Mouse (Mus musculus): ENCODE data around the gene Pink1. TPM values are rescaled to one million over a fixed set of nuclear protein-coding genes. Genes with fewer than 3 reads are reported as not detected.
A peak's percentile ranks its signal among the peaks of the same experiment; 100 is the strongest.

Pink1 gene
- polyA plus RNA-seq, 1 experiment: 9.7 TPM

DNA sequence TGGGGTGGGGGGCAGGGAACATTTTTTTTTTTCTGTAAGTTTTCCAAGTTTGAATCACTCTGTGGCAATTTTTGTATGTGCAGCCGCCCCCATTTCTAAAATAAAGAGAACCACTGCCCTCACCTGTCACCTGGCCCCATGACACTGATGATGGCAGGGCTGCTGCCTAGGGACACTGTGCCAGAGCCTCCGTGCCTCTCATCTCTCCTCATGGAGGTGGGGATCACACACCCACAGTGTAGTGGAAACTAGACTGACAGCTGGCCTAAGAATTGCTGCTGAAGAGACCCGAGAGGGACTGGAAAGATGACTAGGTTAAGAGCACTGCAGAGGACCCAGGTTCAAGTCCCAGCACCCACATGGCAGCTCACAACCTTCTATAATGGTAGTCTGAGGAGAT, 14.0 kb downstream of the Pink1 start:
- peaks cover 27% of the 10 kb centered on the region for H3K36me3 ChIP-seq (ENCODE audit: control insufficient read depth, insufficient read depth)
- peaks cover 13% of the 10 kb centered on the region for H3K79me2 ChIP-seq (ENCODE audit: control insufficient read depth, insufficient read depth)
- H3ac ChIP-seq (ENCODE audit: control insufficient read depth, insufficient read length, low read depth): no peak overlapping the region
- TF ChIP-seq MYOD1 (IDR thresholded peaks at IDR 0.05; ENCODE audit: control insufficient read depth, insufficient read length, low read depth) (no peak), FOSL1 (IDR thresholded peaks at IDR 0.05; ENCODE audit: insufficient read depth, low read length, poor library complexity, severe bottlenecking) (no peak)
- H3K4me3 ChIP-seq (ENCODE audit: insufficient read depth, poor library complexity, severe bottlenecking): no peak overlapping the region
- H3K27me3 ChIP-seq (ENCODE audit: control insufficient read depth, insufficient read depth, insufficient read length): no peaks in the 10 kb centered on the region
- H3K79me3 ChIP-seq (ENCODE audit: low read depth): peaks cover 1% of the 10 kb centered on the region

DNA sequence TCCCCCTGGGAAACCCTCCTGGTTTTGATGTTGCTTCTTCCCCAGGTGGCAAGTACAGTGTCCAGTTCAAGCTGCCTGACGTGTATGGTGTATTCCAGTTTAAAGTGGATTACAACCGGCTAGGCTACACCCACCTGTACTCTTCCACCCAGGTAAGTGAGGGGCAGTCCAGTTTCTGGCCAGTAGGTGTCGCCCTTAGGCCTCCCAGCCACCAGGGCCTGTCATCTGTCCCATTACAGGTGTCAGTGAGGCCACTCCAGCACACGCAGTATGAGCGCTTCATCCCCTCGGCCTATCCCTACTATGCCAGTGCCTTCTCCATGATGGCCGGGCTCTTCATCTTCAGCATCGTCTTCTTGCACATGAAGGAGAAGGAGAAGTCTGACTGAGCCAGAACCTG, 14.5 kb downstream of the Pink1 start:
- peaks cover 27% of the 10 kb centered on the region for H3K36me3 ChIP-seq (ENCODE audit: control insufficient read depth, insufficient read depth)
- peaks cover 18% of the 10 kb centered on the region for H3K79me2 ChIP-seq (ENCODE audit: control insufficient read depth, insufficient read depth)

GRCm38 (mm10) chr4:138310311-138310910, 15.7 kb downstream of the Pink1 start:
- Histone ChIP-seq H3ac (ENCODE audit: control insufficient read depth, insufficient read length, low read depth) (no peak overlapping the region), H3K27me3 (ENCODE audit: control insufficient read depth, insufficient read depth, insufficient read length) (no peaks in the 10 kb centered on the region), H3K79me3 (ENCODE audit: low read depth) (peaks cover 14% of the 10 kb centered on the region), H3K4me3 (ENCODE audit: insufficient read depth, poor library complexity, severe bottlenecking) (no peak overlapping the region), H3K36me3 (ENCODE audit: control insufficient read depth, insufficient read depth) (peaks cover 27% of the 10 kb centered on the region), H3K79me2 (ENCODE audit: control insufficient read depth, insufficient read depth) (peaks cover 30% of the 10 kb centered on the region)
- TF ChIP-seq CEBPB (IDR thresholded peaks at IDR 0.05; ENCODE audit: low read depth): no peak
- TF ChIP-seq MYOG (IDR thresholded peaks at IDR 0.05; ENCODE audit: control insufficient read depth, extremely low read depth, insufficient read length): no peak
- TF ChIP-seq CTCF (IDR thresholded peaks at IDR 0.05; ENCODE audit: control insufficient read depth, insufficient read depth, insufficient read length): no peak
- no peak for TF ChIP-seq MAX (IDR thresholded peaks at IDR 0.05)
- no peak for TF ChIP-seq MYOD1 (IDR thresholded peaks at IDR 0.05; ENCODE audit: control insufficient read depth, insufficient read length, low read depth)
- no peak for TF ChIP-seq USF1 (IDR thresholded peaks at IDR 0.05; ENCODE audit: low read depth)
- TF ChIP-seq FOSL1 (IDR thresholded peaks at IDR 0.05; ENCODE audit: insufficient read depth, low read length, poor library complexity, severe bottlenecking): no peak

More for the DNA sequence above, 14.5 kb downstream of the Pink1 start:
- peaks cover 4% of the 10 kb centered on the region for H3K79me3 ChIP-seq (ENCODE audit: low read depth)
- H3K27me3 ChIP-seq (ENCODE audit: control insufficient read depth, insufficient read depth, insufficient read length): no peaks in the 10 kb centered on the region
- TF ChIP-seq CTCF (IDR thresholded peaks at IDR 0.05; ENCODE audit: control insufficient read depth, insufficient read depth, insufficient read length) (peak; percentile 59), MAX (IDR thresholded peaks at IDR 0.05) (no peak)
- no peak overlapping the region for H3ac ChIP-seq (ENCODE audit: control insufficient read depth, insufficient read length, low read depth)
- H3K4me3 ChIP-seq (ENCODE audit: insufficient read depth, poor library complexity, severe bottlenecking): no peak overlapping the region

DNA sequence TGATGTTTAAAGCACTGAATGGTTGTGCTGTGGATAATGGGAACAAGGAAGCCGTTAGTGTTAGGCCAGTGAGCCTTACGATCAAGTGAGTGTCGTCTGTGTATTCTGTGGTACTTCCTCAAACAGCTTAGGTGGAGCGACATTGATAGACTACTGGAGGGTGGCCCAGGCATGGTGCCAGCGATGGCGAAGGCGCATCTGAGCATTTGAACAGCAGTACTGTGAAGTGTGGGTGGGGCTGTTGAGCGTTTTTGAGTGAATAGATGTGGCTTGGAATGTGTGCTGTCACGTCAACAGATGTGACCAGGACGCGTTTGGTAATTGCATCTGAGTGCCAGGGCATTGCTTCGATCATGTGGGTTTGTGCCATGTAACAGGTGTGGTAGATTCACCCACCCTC, 18.4 kb downstream of the Pink1 start:
- TF ChIP-seq CEBPB (IDR thresholded peaks at IDR 0.05; ENCODE audit: low read depth): no peak
- H3K79me3 ChIP-seq (ENCODE audit: low read depth): peaks cover 14% of the 10 kb centered on the region
- H3K27me3 ChIP-seq (ENCODE audit: control insufficient read depth, insufficient read depth, insufficient read length): no peaks in the 10 kb centered on the region
- peaks cover 19% of the 10 kb centered on the region for H3K36me3 ChIP-seq (ENCODE audit: control insufficient read depth, insufficient read depth)
- peaks cover 35% of the 10 kb centered on the region for H3K79me2 ChIP-seq (ENCODE audit: control insufficient read depth, insufficient read depth)
- no peak overlapping the region for H3K4me3 ChIP-seq (ENCODE audit: insufficient read depth, poor library complexity, severe bottlenecking)
- no peak overlapping the region for H3ac ChIP-seq (ENCODE audit: control insufficient read depth, insufficient read length, low read depth)

DNA sequence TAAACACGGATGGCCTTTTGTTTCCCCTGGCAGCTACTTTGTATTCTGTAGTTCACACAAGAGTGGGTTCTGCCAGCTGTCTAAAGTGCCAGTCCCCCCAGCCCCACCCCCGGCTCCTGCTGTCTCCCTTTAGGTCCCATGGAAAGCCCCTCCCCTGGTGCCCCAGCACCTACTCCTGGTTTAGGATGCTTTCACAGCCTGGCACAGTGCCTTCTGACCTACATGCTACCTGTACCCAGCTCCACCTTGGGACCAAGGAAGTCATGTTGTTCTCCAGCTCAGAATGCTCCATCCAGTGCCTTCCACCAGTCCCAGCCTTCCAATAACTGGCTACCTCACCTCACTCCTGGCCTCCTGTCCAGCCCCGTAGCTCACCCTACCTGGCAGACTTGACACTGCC, 19.1 kb downstream of the Pink1 start:
- Histone ChIP-seq H3K27me3 (ENCODE audit: control insufficient read depth, insufficient read depth, insufficient read length) (no peaks in the 10 kb centered on the region), H3K79me3 (ENCODE audit: low read depth) (peaks cover 14% of the 10 kb centered on the region), H3ac (ENCODE audit: control insufficient read depth, insufficient read length, low read depth) (no peak overlapping the region), H3K4me3 (ENCODE audit: insufficient read depth, poor library complexity, severe bottlenecking) (no peak overlapping the region), H3K36me3 (ENCODE audit: control insufficient read depth, insufficient read depth) (peaks cover 18% of the 10 kb centered on the region), H3K79me2 (ENCODE audit: control insufficient read depth, insufficient read depth) (peaks cover 35% of the 10 kb centered on the region)
- TF ChIP-seq CTCF (IDR thresholded peaks at IDR 0.05; ENCODE audit: control insufficient read depth, insufficient read depth, insufficient read length) (no peak), MYOG (IDR thresholded peaks at IDR 0.05; ENCODE audit: control insufficient read depth, extremely low read depth, insufficient read length) (no peak), FOSL1 (IDR thresholded peaks at IDR 0.05; ENCODE audit: insufficient read depth, low read length, poor library complexity, severe bottlenecking) (no peak), USF1 (IDR thresholded peaks at IDR 0.05; ENCODE audit: low read depth) (no peak), MYOD1 (IDR thresholded peaks at IDR 0.05; ENCODE audit: control insufficient read depth, insufficient read length, low read depth) (no peak), CEBPB (IDR thresholded peaks at IDR 0.05; ENCODE audit: low read depth) (no peak), MAX (IDR thresholded peaks at IDR 0.05) (no peak)

GRCm38 (mm10) chr4:138304340-138305104, 21.6 kb downstream of the Pink1 start, which contains the start of gene Ddost:
Ddost (plus strand) TSS chr4:138304730.
- TF ChIP-seq CEBPB (IDR thresholded peaks at IDR 0.05; ENCODE audit: low read depth) (no peak), MAX (IDR thresholded peaks at IDR 0.05) (peak; percentile 87)
- Histone ChIP-seq H3K79me3 (ENCODE audit: low read depth) (peaks cover 14% of the 10 kb centered on the region), H3K36me3 (ENCODE audit: control insufficient read depth, insufficient read depth) (peaks cover 2% of the 10 kb centered on the region), H3K79me2 (ENCODE audit: control insufficient read depth, insufficient read depth) (peaks cover 35% of the 10 kb centered on the region), H3K27me3 (ENCODE audit: control insufficient read depth, insufficient read depth, insufficient read length) (no peaks in the 10 kb centered on the region), H3K4me3 (ENCODE audit: insufficient read depth, poor library complexity, severe bottlenecking) (peak within 1 kb of the TSS; percentile 57), H3ac (ENCODE audit: control insufficient read depth, insufficient read length, low read depth) (peak within 1 kb of the TSS; percentile 86)
